Mouse (Mus musculus) liver, embryonic 15.5 days (tissue): ENCODE results near the gene Tab2. TPM values are rescaled to one million over a fixed set of nuclear protein-coding genes. Genes with fewer than 3 reads are reported as not detected.
A peak's percentile ranks its signal among the peaks of the same experiment; 100 is the strongest.
"Not testable (repeated sequence)": the region's sequence is repeated elsewhere in the genome, so short reads cannot be mapped to it uniquely, and the experiment has no call there.

Source experiments
- ATAC-seq: fragments of 200-750 bp; cut with Nextera tagmentation; 2 replicates; pipeline ENCODE4 v1.8.0; 2017; ENCODE audit warnings: moderate number of reproducible peaks, mild to moderate bottlenecking, moderate library complexity; ENCODE audit not compliant: insufficient read depth
- H3K27ac ChIP-seq: fragments of 300-500 bp; sonication (generic); replicated peaks from 2 replicates; pipeline ENCODE4 v1.5.1; 2015; ENCODE audit warnings: mild to moderate bottlenecking, inconsistent platforms
- H3K27me3 ChIP-seq: fragments of 300-500 bp; sonication (generic); 2 replicates; pipeline ENCODE4 v1.6.1; 2015; ENCODE audit warnings: mild to moderate bottlenecking, inconsistent platforms
- H3K36me3 ChIP-seq: fragments of 300-500 bp; sonication (generic); replicated peaks from 2 replicates; pipeline ENCODE4 v1.6.1; 2015; ENCODE audit warnings: moderate library complexity, mild to moderate bottlenecking, inconsistent platforms
- H3K4me1 ChIP-seq: fragments of 300-500 bp; sonication (generic); replicated peaks from 2 replicates; pipeline ENCODE4 v1.6.1; 2015; ENCODE audit warnings: inconsistent platforms
- H3K4me2 ChIP-seq: fragments of 300-500 bp; sonication (generic); 2 replicates; pipeline ENCODE4 v1.6.1; 2015; ENCODE audit warnings: moderate library complexity, mild to moderate bottlenecking, inconsistent platforms
- H3K4me3 ChIP-seq: fragments of 300-500 bp; sonication (generic); replicated peaks from 2 replicates; pipeline ENCODE4 v1.5.1; 2015; ENCODE audit warnings: mild to moderate bottlenecking, inconsistent platforms
- H3K9ac ChIP-seq: fragments of 300-500 bp; sonication (generic); 2 replicates; pipeline ENCODE4 v1.6.1; 2015; ENCODE audit warnings: moderate library complexity, mild to moderate bottlenecking, inconsistent platforms
- H3K9me3 ChIP-seq: fragments of 300-500 bp; sonication (generic); replicated peaks from 2 replicates; pipeline ENCODE4 v1.6.1; 2016; ENCODE audit warnings: inconsistent platforms
- WGBS: fragments of 180-500 bp; shearing (Covaris S2); methylation state at CpG from one replicate; pipeline ENCODE4 v1.1.7; 2015; ENCODE audit warnings: mixed read lengths; ENCODE audit not compliant: insufficient replicate concordance; 5-methylcytosine and 5-hydroxymethylcytosine counted together
- polyA plus RNA-seq: library from polyadenylated mRNA; unstranded; fragments of >200 nt; fragmentation: Nextera tagmentation; extraction: Ambion mirVana; gene quantifications from 2 replicates; pipeline ENCODE4 v1.2.1, GENCODE M21; 2015

Tab2 gene
- polyA plus RNA-seq, 1 experiment from 2014 or later, result 7.9 TPM

GRCm38 (mm10) chr10:7883524-7883923, 72.5 kb downstream of the Tab2 start:
- H3K4me1 ChIP-seq, result no peaks in the 10 kb centered on the region
- 6% methylated on average over 5 of the region's 5 CpGs for WGBS
- no peak overlapping the region for H3K27ac ChIP-seq
- H3K27me3 ChIP-seq, result no peaks in the 10 kb centered on the region
- H3K4me2 ChIP-seq, result no peak overlapping the region
- no peak overlapping the region for H3K4me3 ChIP-seq
- no peaks in the 10 kb centered on the region for H3K36me3 ChIP-seq
- H3K9ac ChIP-seq, result no peak overlapping the region
- H3K9me3 ChIP-seq, result no peaks in the 10 kb centered on the region
- ATAC-seq, result no peak

GRCm38 (mm10) chr10:7881971-7882370, 74.1 kb downstream of the Tab2 start:
- no peak overlapping the region for H3K9ac ChIP-seq
- H3K4me1 ChIP-seq, result no peaks in the 10 kb centered on the region
- no peak overlapping the region for H3K4me3 ChIP-seq
- H3K4me2 ChIP-seq, result no peak overlapping the region
- H3K36me3 ChIP-seq, result no peaks in the 10 kb centered on the region
- no peaks in the 10 kb centered on the region for H3K27me3 ChIP-seq
- no peaks in the 10 kb centered on the region for H3K9me3 ChIP-seq
- H3K27ac ChIP-seq, result no peak overlapping the region
- no peak for ATAC-seq
- WGBS, result 65% methylated on average over 3 of the region's 3 CpGs

DNA sequence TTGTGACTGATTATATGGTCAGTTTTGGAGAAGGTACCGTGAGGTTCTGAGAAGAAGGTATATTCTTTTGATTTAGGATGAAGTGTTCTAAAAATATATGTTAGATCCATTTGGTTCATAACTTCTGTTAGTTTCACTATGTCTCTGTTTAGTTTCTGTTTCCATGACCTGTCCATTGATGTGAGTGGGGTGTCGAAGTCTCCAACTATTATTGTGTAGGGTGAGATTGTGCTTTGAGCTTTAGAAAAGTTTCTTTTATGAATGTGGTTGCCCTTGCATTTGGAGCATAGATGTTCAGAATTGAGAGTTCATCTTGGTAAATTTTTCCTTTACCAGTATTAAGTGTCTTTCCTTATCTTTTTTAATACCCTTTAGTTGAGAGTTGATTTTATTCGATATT, 75.7 kb downstream of the Tab2 start:
- not testable (repeated sequence) for ATAC-seq, H3K9ac ChIP-seq, H3K4me1 ChIP-seq, H3K27ac ChIP-seq, H3K9me3 ChIP-seq, H3K4me2 ChIP-seq, H3K36me3 ChIP-seq, H3K4me3 ChIP-seq, H3K27me3 ChIP-seq
- 75% methylated on average over 3 of the region's 3 CpGs for WGBS

GRCm38 (mm10) chr10:7874194-7874593, 81.8 kb downstream of the Tab2 start:
- Histone ChIP-seq H3K9ac (no peak overlapping the region), H3K27ac (no peak overlapping the region), H3K36me3 (no peaks in the 10 kb centered on the region), H3K4me2 (no peak overlapping the region), H3K9me3 (no peaks in the 10 kb centered on the region), H3K4me3 (no peak overlapping the region), H3K27me3 (no peaks in the 10 kb centered on the region), H3K4me1 (no peaks in the 10 kb centered on the region)
- no peak for ATAC-seq
- 56% methylated on average over 7 of the region's 7 CpGs for WGBS

DNA sequence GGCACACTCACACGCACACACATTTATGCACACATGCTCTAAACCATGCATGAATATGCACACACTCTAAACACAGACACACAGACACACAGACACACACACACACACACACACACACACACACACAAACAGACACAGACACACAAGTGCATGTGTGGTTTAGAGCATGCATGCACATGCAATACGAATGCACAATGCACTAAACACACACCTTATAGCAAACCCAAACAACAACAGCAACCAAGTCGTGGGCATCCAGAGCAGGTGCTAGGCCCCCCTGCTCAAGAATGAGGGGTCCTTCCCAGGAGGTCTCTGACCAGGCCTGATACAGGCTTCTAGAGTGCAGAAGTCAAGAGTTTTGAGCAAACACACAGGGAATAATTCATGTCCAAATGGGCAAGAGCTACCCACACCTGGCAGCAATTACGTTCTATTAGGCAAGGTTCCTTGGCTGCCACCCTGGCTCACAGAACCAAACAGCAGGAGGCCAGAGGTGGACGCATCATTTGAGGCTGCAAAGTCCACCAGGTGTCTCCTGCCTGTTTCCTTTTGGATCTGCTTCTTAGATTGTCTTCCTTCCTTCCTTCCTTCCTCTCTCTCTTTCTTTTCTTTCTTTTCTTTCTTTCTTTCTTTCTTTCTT, 84.5 kb downstream of the Tab2 start:
- H3K9me3 ChIP-seq, result no peaks in the 10 kb centered on the region
- no peak overlapping the region for H3K4me2 ChIP-seq
- H3K27ac ChIP-seq, result no peak overlapping the region
- WGBS, result 70% methylated on average over 5 of the region's 5 CpGs
- H3K4me3 ChIP-seq, result no peak overlapping the region
- no peaks in the 10 kb centered on the region for H3K36me3 ChIP-seq
- ATAC-seq, result no peak
- no peak overlapping the region for H3K9ac ChIP-seq
- no peaks in the 10 kb centered on the region; the same call in 1 of the 2 replicates for H3K4me1 ChIP-seq
- peaks cover 17% of the 10 kb centered on the region for H3K27me3 ChIP-seq

DNA sequence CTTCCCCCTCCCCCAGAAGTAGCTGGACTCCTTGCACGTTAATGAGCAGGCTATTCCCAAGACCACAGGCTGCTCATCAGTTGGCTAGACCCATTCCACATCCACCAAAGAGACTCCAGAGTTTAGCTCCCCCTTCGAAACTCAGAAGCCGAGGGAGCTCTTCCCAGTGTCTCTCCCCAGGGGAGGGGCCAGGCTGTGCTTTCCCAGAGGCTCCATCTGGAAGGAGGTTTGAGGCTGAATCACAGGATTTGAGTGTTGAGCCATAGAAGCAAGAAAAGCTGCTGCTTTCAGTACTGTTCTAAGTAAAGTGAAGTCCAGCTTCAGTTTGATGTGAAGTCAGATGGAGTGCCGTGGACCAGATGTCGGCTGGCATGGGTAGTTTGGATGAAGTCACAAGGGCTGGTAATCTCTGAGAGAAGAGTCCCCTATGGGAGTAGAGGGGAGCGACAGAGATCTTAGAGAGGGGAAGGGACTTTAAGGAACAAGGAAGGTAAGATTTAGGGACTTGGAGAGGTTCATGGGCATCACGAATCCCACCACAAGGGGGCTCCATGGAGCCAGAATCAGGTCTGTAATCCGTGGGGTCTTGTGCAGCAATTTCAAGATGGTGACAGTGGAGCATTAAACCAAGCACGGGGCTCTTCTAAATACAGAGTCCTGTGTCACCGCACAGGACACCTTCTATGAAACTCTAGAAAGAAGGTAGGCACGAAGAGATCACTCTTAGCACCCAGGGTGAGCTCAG, 85.3 kb downstream of the Tab2 start:
- H3K9me3 ChIP-seq, result no peaks in the 10 kb centered on the region
- no peak overlapping the region for H3K4me2 ChIP-seq
- no peak overlapping the region for H3K4me3 ChIP-seq
- H3K27ac ChIP-seq, result no peak overlapping the region
- WGBS, result 64% methylated on average over 11 of the region's 11 CpGs
- no peak overlapping the region for H3K9ac ChIP-seq
- no peaks in the 10 kb centered on the region for H3K36me3 ChIP-seq
- ATAC-seq, result no peak
- H3K4me1 ChIP-seq, result no peaks in the 10 kb centered on the region; the same call in 1 of the 2 replicates
- peaks cover 19% of the 10 kb centered on the region for H3K27me3 ChIP-seq

GRCm38 (mm10) chr10:7869746-7870145, 86.3 kb downstream of the Tab2 start:
- H3K27me3 ChIP-seq, result peaks cover 19% of the 10 kb centered on the region
- H3K9me3 ChIP-seq, result no peaks in the 10 kb centered on the region
- H3K27ac ChIP-seq, result no peak overlapping the region
- no peak overlapping the region for H3K4me3 ChIP-seq
- no peaks in the 10 kb centered on the region for H3K36me3 ChIP-seq
- no peak overlapping the region for H3K9ac ChIP-seq
- H3K4me1 ChIP-seq, result no peaks in the 10 kb centered on the region; the same call in 1 of the 2 replicates
- no peak overlapping the region for H3K4me2 ChIP-seq
- ATAC-seq, result no peak
- WGBS, result 56% methylated on average over 8 of the region's 8 CpGs

GRCm38 (mm10) chr10:7867666-7868030, 88.4 kb downstream of the Tab2 start:
- H3K4me3 ChIP-seq, result 0 out of 2 replicates have a peak overlapping the region, but pooled peaks have one; percentile 4
- H3K36me3 ChIP-seq, result no peaks in the 10 kb centered on the region
- H3K9me3 ChIP-seq, result no peaks in the 10 kb centered on the region
- no peak overlapping the region for H3K9ac ChIP-seq
- H3K4me2 ChIP-seq, result peak overlapping the region; percentile 46
- H3K27me3 ChIP-seq, result peaks cover 19% of the 10 kb centered on the region
- no peaks in the 10 kb centered on the region; the same call in 1 of the 2 replicates for H3K4me1 ChIP-seq
- 24% methylated on average over 21 of the region's 21 CpGs for WGBS
- H3K27ac ChIP-seq, result no peak overlapping the region
- ATAC-seq, result no peak

- no peak overlapping the region for H3K9ac ChIP-seq
- peak overlapping the region; percentile 46 for H3K4me2 ChIP-seq
- no peak overlapping the region for H3K27ac ChIP-seq
- no peaks in the 10 kb centered on the region for H3K36me3 ChIP-seq
- H3K4me1 ChIP-seq, result no peaks in the 10 kb centered on the region; the same call in 1 of the 2 replicates
- no peaks in the 10 kb centered on the region for H3K9me3 ChIP-seq
- 18% methylated on average over 50 of the region's 50 CpGs for WGBS
- H3K27me3 ChIP-seq, result peaks cover 19% of the 10 kb centered on the region
- H3K4me3 ChIP-seq, result 0 out of 2 replicates have a peak overlapping the region, but pooled peaks have one; percentile 4
- ATAC-seq, result no peak
Measured at GRCm38 (mm10) chr10:7866762-7867665, 89.0 kb downstream of the Tab2 start.

GRCm38 (mm10) chr10:7864806-7865205, 91.2 kb downstream of the Tab2 start:
- 48% methylated on average over 3 of the region's 3 CpGs for WGBS
- no peaks in the 10 kb centered on the region; the same call in 1 of the 2 replicates for H3K4me1 ChIP-seq
- peaks cover 19% of the 10 kb centered on the region for H3K27me3 ChIP-seq
- no peak overlapping the region for H3K27ac ChIP-seq
- H3K9ac ChIP-seq, result no peak overlapping the region
- ATAC-seq, result no peak
- no peak overlapping the region for H3K4me3 ChIP-seq
- H3K4me2 ChIP-seq, result no peak overlapping the region
- no peaks in the 10 kb centered on the region for H3K9me3 ChIP-seq
- H3K36me3 ChIP-seq, result no peaks in the 10 kb centered on the region

DNA sequence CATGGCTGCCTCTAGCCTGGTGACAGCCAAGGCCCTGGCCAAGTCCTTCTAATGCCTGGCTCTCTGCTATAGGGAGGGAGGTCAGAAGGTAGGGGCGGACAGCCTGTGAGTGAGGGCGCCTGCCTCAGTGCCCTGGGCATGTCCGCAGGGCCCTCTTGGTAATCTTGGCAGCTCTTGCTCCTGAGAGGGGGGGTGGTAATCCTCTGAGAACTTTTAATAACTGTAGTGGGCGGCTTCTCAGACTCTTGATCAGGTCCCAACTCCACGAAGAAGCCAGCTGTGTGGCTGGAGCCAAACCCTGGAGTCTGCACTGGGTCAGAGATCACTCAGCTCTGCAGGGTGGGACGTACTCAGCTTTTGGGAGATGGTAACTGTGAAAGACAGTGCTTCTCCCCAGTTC, 91.8 kb downstream of the Tab2 start:
- no peak overlapping the region for H3K4me3 ChIP-seq
- H3K9me3 ChIP-seq, result no peaks in the 10 kb centered on the region
- no peaks in the 10 kb centered on the region for H3K36me3 ChIP-seq
- ATAC-seq, result no peak
- peaks cover 19% of the 10 kb centered on the region for H3K27me3 ChIP-seq
- H3K9ac ChIP-seq, result no peak overlapping the region
- H3K4me1 ChIP-seq, result no peaks in the 10 kb centered on the region; the same call in 1 of the 2 replicates
- no peak overlapping the region for H3K27ac ChIP-seq
- 65% methylated on average over 6 of the region's 6 CpGs for WGBS
- no peak overlapping the region for H3K4me2 ChIP-seq
